Mouse (Mus musculus): ENCODE results near the gene Eef1akmt3. TPM values are rescaled to one million over a fixed set of nuclear protein-coding genes. Genes with fewer than 3 reads are reported as not detected.
A peak's percentile ranks its signal among the peaks of the same experiment; 100 is the strongest.

Gene Eef1akmt3
- polyA plus RNA-seq, 1 experiment from 2014 or later, result 0.51 TPM

- Histone ChIP-seq H3K4me3 (replicated peaks) (0 out of 2 replicates have a peak overlapping the region, but pooled peaks have one; percentile 1), H3K4me2 (peak overlapping the region; percentile 4), H3K9me3 (replicated peaks) (no peaks in the 10 kb centered on the region), H3K36me3 (peaks cover 21% of the 10 kb centered on the region; the same call in 1 of the 2 replicates), H3K27me3 (replicated peaks) (peaks cover 57% of the 10 kb centered on the region), H3K9ac (replicated peaks) (no peak overlapping the region; the same call in 1 of the 2 replicates), H3K27ac (replicated peaks) (no peak overlapping the region), H3K4me1 (peaks cover 11% of the 10 kb centered on the region)
- 4% methylated on average over 35 of the region's 35 CpGs for WGBS
- ATAC-seq (ENCODE audit: low FRiP score), result no peak
Observed at GRCm38 (mm10) chr10:127048608-127049394, 7.5 kb upstream of the Eef1akmt3 start.

GRCm38 (mm10) chr10:127047954-127048353 lies 6.6 kb upstream of the Eef1akmt3 start, which contains the start of gene Cyp27b1:
Gene Cyp27b1, plus strand, starts transcription at chr10:127048250.
- peaks cover 57% of the 10 kb centered on the region for H3K27me3 ChIP-seq (replicated peaks)
- no peaks in the 10 kb centered on the region for H3K9me3 ChIP-seq (replicated peaks)
- H3K9ac ChIP-seq (replicated peaks), result no peak within 1 kb of the TSS
- no peak for ATAC-seq (ENCODE audit: low FRiP score)
- peaks cover 13% of the 10 kb centered on the region; the same call in 1 of the 2 replicates for H3K36me3 ChIP-seq
- H3K4me2 ChIP-seq, result peak within 1 kb of the TSS; percentile 4; the same call in 1 of the 2 replicates
- peaks cover 12% of the 10 kb centered on the region for H3K4me1 ChIP-seq
- H3K4me3 ChIP-seq (replicated peaks), result 0 out of 2 replicates have a peak within 1 kb of the TSS, but pooled peaks have one; percentile 1
- WGBS, result 31% methylated on average over 5 of the region's 5 CpGs
- H3K27ac ChIP-seq (replicated peaks), result no peak within 1 kb of the TSS

GRCm38 (mm10) chr10:127043187-127043586 lies 1.9 kb upstream of the Eef1akmt3 start:
- no peak overlapping the region for H3K4me3 ChIP-seq (replicated peaks)
- peaks cover 11% of the 10 kb centered on the region; the same call in 1 of the 2 replicates for H3K36me3 ChIP-seq
- WGBS, result 87% methylated on average over 6 of the region's 6 CpGs
- H3K4me1 ChIP-seq, result peaks cover 19% of the 10 kb centered on the region
- no peaks in the 10 kb centered on the region for H3K9me3 ChIP-seq (replicated peaks)
- H3K4me2 ChIP-seq, result peak overlapping the region; percentile 99; the same call in 1 of the 2 replicates
- H3K27ac ChIP-seq (replicated peaks), result no peak overlapping the region
- peaks cover 16% of the 10 kb centered on the region for H3K27me3 ChIP-seq (replicated peaks)
- H3K9ac ChIP-seq (replicated peaks), result no peak overlapping the region
- ATAC-seq (ENCODE audit: low FRiP score), result no peak

DNA sequence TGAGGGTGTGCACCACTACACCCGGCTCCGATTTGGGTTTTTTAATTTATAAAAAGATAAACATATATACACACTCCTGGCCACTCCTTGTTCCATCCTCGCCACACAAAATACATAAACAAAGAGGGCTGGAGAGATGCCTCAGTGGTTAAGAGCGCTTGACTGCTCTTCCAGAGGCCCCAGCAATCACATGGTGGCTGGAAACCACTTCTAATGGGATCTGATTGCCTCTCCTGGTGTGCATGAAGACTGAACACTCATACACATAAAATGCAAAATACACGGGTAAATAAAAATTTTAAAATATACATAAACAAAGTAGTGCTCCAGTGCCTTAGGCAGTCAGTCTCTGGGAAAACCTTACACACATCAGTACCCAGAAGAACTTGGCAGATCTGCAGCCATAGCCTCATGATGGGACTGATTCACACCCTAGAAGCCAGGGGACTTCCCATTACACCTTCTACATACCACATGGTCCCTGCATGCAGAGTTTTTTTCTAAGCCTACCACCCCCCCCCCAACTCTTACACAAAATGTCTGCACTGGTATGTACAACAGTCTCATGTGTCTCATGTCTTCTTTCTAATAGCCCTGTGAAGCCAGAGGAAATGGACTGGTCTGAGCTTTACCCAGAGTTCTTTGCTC lies 1.3 kb upstream of the Eef1akmt3 start:
- peaks cover 10% of the 10 kb centered on the region for H3K27me3 ChIP-seq (replicated peaks)
- WGBS, result 20% methylated on average over 5 of the region's 5 CpGs
- peaks cover 11% of the 10 kb centered on the region; the same call in 1 of the 2 replicates for H3K36me3 ChIP-seq
- peak overlapping the region; percentile 99 for H3K4me2 ChIP-seq
- H3K4me1 ChIP-seq, result peaks cover 19% of the 10 kb centered on the region
- H3K27ac ChIP-seq (replicated peaks), result no peak overlapping the region
- peak overlapping the region; percentile 51; the same call in 1 of the 2 replicates for H3K9ac ChIP-seq (replicated peaks)
- no peaks in the 10 kb centered on the region for H3K9me3 ChIP-seq (replicated peaks)
- no peak for ATAC-seq (ENCODE audit: low FRiP score)
- peak overlapping the region; percentile 62 for H3K4me3 ChIP-seq (replicated peaks)

GRCm38 (mm10) chr10:127041774-127042338 lies 543 bp upstream of the Eef1akmt3 start:
- ATAC-seq (ENCODE audit: low FRiP score), result peak; percentile 87
- Histone ChIP-seq H3K4me2 (peak overlapping the region; percentile 99), H3K36me3 (peaks cover 11% of the 10 kb centered on the region; the same call in 1 of the 2 replicates), H3K9me3 (replicated peaks) (no peaks in the 10 kb centered on the region), H3K4me3 (replicated peaks) (peak overlapping the region; percentile 62), H3K27me3 (replicated peaks) (peaks cover 4% of the 10 kb centered on the region; the same call in 1 of the 2 replicates), H3K9ac (replicated peaks) (peak overlapping the region; percentile 62), H3K4me1 (peaks cover 19% of the 10 kb centered on the region), H3K27ac (replicated peaks) (peak overlapping the region; percentile 60)
- under 1% methylated on average over 44 of the region's 44 CpGs for WGBS

GRCm38 (mm10) chr10:127040569-127041214 lies 621 bp downstream of the Eef1akmt3 start:
- WGBS, result 1% methylated on average over 20 of the region's 20 CpGs
- Histone ChIP-seq H3K4me2 (peak overlapping the region; percentile 99), H3K9ac (replicated peaks) (peak overlapping the region; percentile 62), H3K27ac (replicated peaks) (peak overlapping the region; percentile 60), H3K27me3 (replicated peaks) (peaks cover 4% of the 10 kb centered on the region; the same call in 1 of the 2 replicates), H3K4me3 (replicated peaks) (peak overlapping the region; percentile 62), H3K9me3 (replicated peaks) (no peaks in the 10 kb centered on the region), H3K4me1 (peaks cover 19% of the 10 kb centered on the region), H3K36me3 (peaks cover 11% of the 10 kb centered on the region; the same call in 1 of the 2 replicates)
- peak; percentile 22; the same call in 1 of the 2 replicates for ATAC-seq (ENCODE audit: low FRiP score)

DNA sequence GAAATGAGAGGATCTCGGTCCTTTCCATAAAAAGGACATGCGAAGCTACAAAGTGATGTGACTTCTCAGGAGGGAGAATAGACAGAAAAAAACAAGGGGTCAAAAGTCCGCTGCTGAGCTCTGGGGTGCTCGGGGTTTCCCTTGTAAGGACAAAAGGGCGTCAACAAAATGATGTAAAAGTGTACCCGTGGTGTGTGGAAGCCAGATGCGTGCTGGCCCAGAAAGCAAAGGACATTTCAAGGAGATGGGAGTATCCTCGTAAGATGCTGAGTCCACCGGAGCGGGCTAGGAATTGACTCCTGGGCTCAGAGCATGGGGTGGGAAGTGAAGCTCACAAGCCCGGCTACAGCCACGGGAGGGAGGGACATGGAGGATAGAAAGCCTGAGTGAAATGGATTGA lies 3.7 kb downstream of the Eef1akmt3 start:
- peaks cover 4% of the 10 kb centered on the region; the same call in 1 of the 2 replicates for H3K27me3 ChIP-seq (replicated peaks)
- WGBS, result 68% methylated on average over 12 of the region's 12 CpGs

DNA sequence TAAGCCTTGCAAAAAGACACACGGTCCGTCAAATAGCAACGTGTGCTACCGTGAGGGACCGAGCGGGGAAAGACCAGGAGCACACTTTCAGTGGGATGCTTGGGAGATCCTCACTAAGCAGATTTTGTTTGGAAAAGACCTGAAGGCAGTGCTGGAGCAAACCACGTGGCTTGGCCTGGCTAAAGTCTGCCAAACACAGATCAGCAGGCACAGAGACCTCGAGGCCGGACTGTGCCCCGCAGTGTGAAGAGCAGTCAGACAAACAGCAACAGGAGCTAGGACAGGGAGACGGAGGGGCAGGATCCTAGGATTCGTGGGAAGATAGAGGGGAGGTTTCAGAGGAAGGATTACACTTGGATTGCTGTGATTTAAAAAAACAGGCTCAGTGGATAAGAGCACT lies 5.0 kb downstream of the Eef1akmt3 start:
- 82% methylated on average over 12 of the region's 12 CpGs for WGBS
- Histone ChIP-seq H3K27me3 (replicated peaks) (peaks cover 4% of the 10 kb centered on the region; the same call in 1 of the 2 replicates), H3K4me3 (replicated peaks) (no peak overlapping the region)

More for the DNA sequence above, 3.7 kb downstream of the Eef1akmt3 start:
- ATAC-seq (ENCODE audit: low FRiP score), result no peak
- no peak overlapping the region for H3K4me3 ChIP-seq (replicated peaks)
- H3K9me3 ChIP-seq (replicated peaks), result no peaks in the 10 kb centered on the region
- H3K27ac ChIP-seq (replicated peaks), result no peak overlapping the region
- no peaks in the 10 kb centered on the region for H3K36me3 ChIP-seq
- H3K4me2 ChIP-seq, result no peak overlapping the region
- peaks cover 15% of the 10 kb centered on the region for H3K4me1 ChIP-seq
- H3K9ac ChIP-seq (replicated peaks), result no peak overlapping the region

DNA sequence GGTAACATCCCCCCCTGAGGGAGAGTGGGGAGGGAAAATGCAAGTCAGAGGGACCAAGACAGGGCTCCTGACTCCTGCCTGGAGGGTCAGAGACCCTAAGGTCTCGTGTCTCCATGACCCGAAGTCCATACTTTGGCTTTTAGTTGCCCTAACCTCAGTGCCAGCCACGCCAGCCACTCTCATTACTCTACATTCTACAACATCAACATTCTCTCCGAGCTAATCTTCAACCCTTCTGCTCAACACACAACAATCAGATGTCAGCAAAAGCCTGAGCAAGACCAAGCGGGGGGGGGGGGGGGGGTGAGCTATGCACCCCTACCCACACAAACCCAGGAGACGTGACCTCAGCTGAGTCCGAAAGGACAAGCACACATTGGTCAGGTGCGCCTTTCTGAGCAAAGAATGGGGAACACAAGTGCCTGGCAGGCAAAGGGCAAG lies 8.0 kb downstream of the Eef1akmt3 start:
- Histone ChIP-seq H3K27me3 (replicated peaks) (no peaks in the 10 kb centered on the region), H3K9me3 (replicated peaks) (no peaks in the 10 kb centered on the region), H3K27ac (replicated peaks) (no peak overlapping the region), H3K4me2 (no peak overlapping the region), H3K4me1 (peaks cover 14% of the 10 kb centered on the region), H3K9ac (replicated peaks) (no peak overlapping the region), H3K36me3 (peaks cover 6% of the 10 kb centered on the region), H3K4me3 (replicated peaks) (no peak overlapping the region)
- whole genome bisulfite sequencing, result 89% methylated on average over 8 of the region's 8 CpGs
- ATAC-seq (ENCODE audit: low FRiP score), result no peak

More for the DNA sequence above, 5.0 kb downstream of the Eef1akmt3 start:
- no peak overlapping the region for H3K9ac ChIP-seq (replicated peaks)
- H3K4me1 ChIP-seq, result peaks cover 10% of the 10 kb centered on the region
- no peaks in the 10 kb centered on the region for H3K36me3 ChIP-seq
- no peak for ATAC-seq (ENCODE audit: low FRiP score)
- no peak overlapping the region for H3K4me2 ChIP-seq
- no peak overlapping the region for H3K27ac ChIP-seq (replicated peaks)
- no peaks in the 10 kb centered on the region for H3K9me3 ChIP-seq (replicated peaks)

- peak within 1 kb of the TSS; percentile 91 for H3K4me2 ChIP-seq
- H3K27me3 ChIP-seq (replicated peaks), result no peaks in the 10 kb centered on the region
- peak within 1 kb of the TSS; percentile 93 for H3K9ac ChIP-seq (replicated peaks)
- WGBS, result 5% methylated on average over 56 of the region's 56 CpGs
- ATAC-seq (ENCODE audit: low FRiP score), result peak; percentile 85
- H3K4me1 ChIP-seq, result peaks cover 14% of the 10 kb centered on the region
- no peaks in the 10 kb centered on the region for H3K9me3 ChIP-seq (replicated peaks)
- H3K4me3 ChIP-seq (replicated peaks), result peak within 1 kb of the TSS; percentile 93
- peaks cover 31% of the 10 kb centered on the region for H3K36me3 ChIP-seq
- peak within 1 kb of the TSS; percentile 84 for H3K27ac ChIP-seq (replicated peaks)
Observed at GRCm38 (mm10) chr10:127030336-127031296, 10.7 kb downstream of the Eef1akmt3 start, which contains the start of gene Tsfm. Gene Tsfm, minus strand, starts transcription at chr10:127030840.

All from neural tube, embryonic 15.5 days (tissue).